Mouse (Mus musculus): ENCODE data around the gene Ube2e1. TPM values are rescaled to one million over a fixed set of nuclear protein-coding genes. Genes with fewer than 3 reads are reported as not detected.

Gene Ube2e1
- polyA plus RNA-seq, 1 experiment from 2014 or later, result 205 TPM

- 61% methylated on average over 2 of the region's 2 CpGs for WGBS
- H3K4me2 ChIP-seq (ENCODE audit: low read length), result no peak overlapping the region
- H3K27ac ChIP-seq (ENCODE audit: low read length), result no peak overlapping the region
Observed at GRCm38 (mm10) chr14:18356442-18356841, 24.8 kb upstream of the Ube2e1 start.

GRCm38 (mm10) chr14:18355514-18356190 is 24.0 kb upstream of the Ube2e1 start:
- H3K4me1 ChIP-seq (ENCODE audit: control insufficient read depth, insufficient read depth, low read length), result no peaks in the 10 kb centered on the region
- H3K4me3 ChIP-seq (ENCODE audit: low read depth, low read length), result no peak overlapping the region
- H3K9ac ChIP-seq (ENCODE audit: low read depth, low read length), result no peak overlapping the region
- no peak overlapping the region for H3K27ac ChIP-seq (ENCODE audit: low read length)
- H3K4me2 ChIP-seq (ENCODE audit: low read length), result no peak overlapping the region
- H3K9me3 ChIP-seq (replicated peaks; ENCODE audit: control insufficient read depth, low read length, poor library complexity, severe bottlenecking), result no peaks in the 10 kb centered on the region
- WGBS, result 81% methylated on average over 6 of the region's 6 CpGs
- no peaks in the 10 kb centered on the region for H3K36me3 ChIP-seq (ENCODE audit: control insufficient read depth, insufficient read depth, low read length)
- no peaks in the 10 kb centered on the region for H3K27me3 ChIP-seq (ENCODE audit: control insufficient read depth, insufficient read depth, low read depth, low read length)
- ATAC-seq, result no peak

More at GRCm38 (mm10) chr14:18356442-18356841, 24.8 kb upstream of the Ube2e1 start:
- no peaks in the 10 kb centered on the region for H3K4me1 ChIP-seq (ENCODE audit: control insufficient read depth, insufficient read depth, low read length)
- no peak overlapping the region for H3K9ac ChIP-seq (ENCODE audit: low read depth, low read length)
- no peaks in the 10 kb centered on the region for H3K36me3 ChIP-seq (ENCODE audit: control insufficient read depth, insufficient read depth, low read length)
- H3K4me3 ChIP-seq (ENCODE audit: low read depth, low read length), result no peak overlapping the region
- H3K27me3 ChIP-seq (ENCODE audit: control insufficient read depth, insufficient read depth, low read depth, low read length), result no peaks in the 10 kb centered on the region
- H3K9me3 ChIP-seq (replicated peaks; ENCODE audit: control insufficient read depth, low read length, poor library complexity, severe bottlenecking), result no peaks in the 10 kb centered on the region
- no peak for ATAC-seq

GRCm38 (mm10) chr14:18353525-18353924 is 21.9 kb upstream of the Ube2e1 start:
- no peak for ATAC-seq

GRCm38 (mm10) chr14:18352934-18353333 is 21.3 kb upstream of the Ube2e1 start:
- 80% methylated on average over 3 of the region's 3 CpGs for WGBS
- Histone ChIP-seq H3K36me3 (ENCODE audit: control insufficient read depth, insufficient read depth, low read length) (no peaks in the 10 kb centered on the region), H3K27me3 (ENCODE audit: control insufficient read depth, insufficient read depth, low read depth, low read length) (no peaks in the 10 kb centered on the region; the same call in 1 of the 2 replicates), H3K4me3 (ENCODE audit: low read depth, low read length) (no peak overlapping the region), H3K9ac (ENCODE audit: low read depth, low read length) (no peak overlapping the region), H3K4me2 (ENCODE audit: low read length) (no peak overlapping the region), H3K4me1 (ENCODE audit: control insufficient read depth, insufficient read depth, low read length) (no peaks in the 10 kb centered on the region), H3K27ac (ENCODE audit: low read length) (no peak overlapping the region), H3K9me3 (replicated peaks; ENCODE audit: control insufficient read depth, low read length, poor library complexity, severe bottlenecking) (no peaks in the 10 kb centered on the region)
- no peak for ATAC-seq

More at GRCm38 (mm10) chr14:18353525-18353924, 21.9 kb upstream of the Ube2e1 start:
- H3K9me3 ChIP-seq (replicated peaks; ENCODE audit: control insufficient read depth, low read length, poor library complexity, severe bottlenecking), result no peaks in the 10 kb centered on the region
- H3K9ac ChIP-seq (ENCODE audit: low read depth, low read length), result no peak overlapping the region
- no peaks in the 10 kb centered on the region; the same call in 1 of the 2 replicates for H3K27me3 ChIP-seq (ENCODE audit: control insufficient read depth, insufficient read depth, low read depth, low read length)
- no peak overlapping the region for H3K27ac ChIP-seq (ENCODE audit: low read length)
- no peak overlapping the region for H3K4me3 ChIP-seq (ENCODE audit: low read depth, low read length)
- no peak overlapping the region for H3K4me2 ChIP-seq (ENCODE audit: low read length)
- no peaks in the 10 kb centered on the region for H3K36me3 ChIP-seq (ENCODE audit: control insufficient read depth, insufficient read depth, low read length)
- H3K4me1 ChIP-seq (ENCODE audit: control insufficient read depth, insufficient read depth, low read length), result no peaks in the 10 kb centered on the region
- 67% methylated on average over 3 of the region's 3 CpGs for WGBS

- Histone ChIP-seq H3K36me3 (ENCODE audit: control insufficient read depth, insufficient read depth, low read length) (no peaks in the 10 kb centered on the region), H3K27ac (ENCODE audit: low read length) (no peak overlapping the region), H3K4me3 (ENCODE audit: low read depth, low read length) (no peak overlapping the region), H3K4me2 (ENCODE audit: low read length) (no peak overlapping the region), H3K9me3 (replicated peaks; ENCODE audit: control insufficient read depth, low read length, poor library complexity, severe bottlenecking) (no peaks in the 10 kb centered on the region), H3K27me3 (ENCODE audit: control insufficient read depth, insufficient read depth, low read depth, low read length) (no peaks in the 10 kb centered on the region; the same call in 1 of the 2 replicates), H3K4me1 (ENCODE audit: control insufficient read depth, insufficient read depth, low read length) (no peaks in the 10 kb centered on the region), H3K9ac (ENCODE audit: low read depth, low read length) (no peak overlapping the region)
- no peak for ATAC-seq
- WGBS, result 75% methylated on average over 1 of the region's 1 CpGs
Observed at GRCm38 (mm10) chr14:18350680-18351079, 19.0 kb upstream of the Ube2e1 start.

GRCm38 (mm10) chr14:18349871-18350270 is 18.2 kb upstream of the Ube2e1 start:
- H3K9me3 ChIP-seq (replicated peaks; ENCODE audit: control insufficient read depth, low read length, poor library complexity, severe bottlenecking), result no peaks in the 10 kb centered on the region
- no peak overlapping the region for H3K4me3 ChIP-seq (ENCODE audit: low read depth, low read length)
- ATAC-seq, result no peak
- H3K4me1 ChIP-seq (ENCODE audit: control insufficient read depth, insufficient read depth, low read length), result no peaks in the 10 kb centered on the region
- WGBS, result 67% methylated on average over 5 of the region's 5 CpGs
- no peak overlapping the region for H3K27ac ChIP-seq (ENCODE audit: low read length)
- no peak overlapping the region for H3K4me2 ChIP-seq (ENCODE audit: low read length)
- H3K36me3 ChIP-seq (ENCODE audit: control insufficient read depth, insufficient read depth, low read length), result no peaks in the 10 kb centered on the region
- no peak overlapping the region for H3K9ac ChIP-seq (ENCODE audit: low read depth, low read length)
- no peaks in the 10 kb centered on the region; the same call in 1 of the 2 replicates for H3K27me3 ChIP-seq (ENCODE audit: control insufficient read depth, insufficient read depth, low read depth, low read length)

GRCm38 (mm10) chr14:18343589-18343988 is 11.9 kb upstream of the Ube2e1 start:
- WGBS, result 81% methylated on average over 4 of the region's 4 CpGs
- Histone ChIP-seq H3K9me3 (replicated peaks; ENCODE audit: control insufficient read depth, low read length, poor library complexity, severe bottlenecking) (no peaks in the 10 kb centered on the region), H3K36me3 (ENCODE audit: control insufficient read depth, insufficient read depth, low read length) (no peaks in the 10 kb centered on the region), H3K4me2 (ENCODE audit: low read length) (no peak overlapping the region), H3K4me1 (ENCODE audit: control insufficient read depth, insufficient read depth, low read length) (no peaks in the 10 kb centered on the region), H3K27ac (ENCODE audit: low read length) (no peak overlapping the region), H3K4me3 (ENCODE audit: low read depth, low read length) (no peak overlapping the region), H3K27me3 (ENCODE audit: control insufficient read depth, insufficient read depth, low read depth, low read length) (no peaks in the 10 kb centered on the region), H3K9ac (ENCODE audit: low read depth, low read length) (no peak overlapping the region)
- ATAC-seq, result no peak

- Histone ChIP-seq H3K36me3 (ENCODE audit: control insufficient read depth, insufficient read depth, low read length) (no peaks in the 10 kb centered on the region), H3K9me3 (replicated peaks; ENCODE audit: control insufficient read depth, low read length, poor library complexity, severe bottlenecking) (no peaks in the 10 kb centered on the region), H3K9ac (ENCODE audit: low read depth, low read length) (no peak overlapping the region), H3K4me3 (ENCODE audit: low read depth, low read length) (no peak overlapping the region), H3K27ac (ENCODE audit: low read length) (no peak overlapping the region), H3K4me2 (ENCODE audit: low read length) (no peak overlapping the region), H3K27me3 (ENCODE audit: control insufficient read depth, insufficient read depth, low read depth, low read length) (no peaks in the 10 kb centered on the region), H3K4me1 (ENCODE audit: control insufficient read depth, insufficient read depth, low read length) (no peaks in the 10 kb centered on the region)
- WGBS, result 96% methylated on average over 2 of the region's 2 CpGs
- ATAC-seq, result peak; percentile 36; the same call in 1 of the 2 replicates
Observed at GRCm38 (mm10) chr14:18342749-18343148, 11.1 kb upstream of the Ube2e1 start.

GRCm38 (mm10) chr14:18341088-18341487 is 9.4 kb upstream of the Ube2e1 start:
- no peak overlapping the region for H3K4me2 ChIP-seq (ENCODE audit: low read length)
- no peaks in the 10 kb centered on the region for H3K9me3 ChIP-seq (replicated peaks; ENCODE audit: control insufficient read depth, low read length, poor library complexity, severe bottlenecking)
- H3K27ac ChIP-seq (ENCODE audit: low read length), result no peak overlapping the region
- H3K9ac ChIP-seq (ENCODE audit: low read depth, low read length), result no peak overlapping the region
- no peak for ATAC-seq
- H3K36me3 ChIP-seq (ENCODE audit: control insufficient read depth, insufficient read depth, low read length), result no peaks in the 10 kb centered on the region
- WGBS, result 78% methylated on average over 3 of the region's 3 CpGs
- H3K4me1 ChIP-seq (ENCODE audit: control insufficient read depth, insufficient read depth, low read length), result no peaks in the 10 kb centered on the region
- H3K27me3 ChIP-seq (ENCODE audit: control insufficient read depth, insufficient read depth, low read depth, low read length), result no peaks in the 10 kb centered on the region
- H3K4me3 ChIP-seq (ENCODE audit: low read depth, low read length), result no peak overlapping the region
